Mouse (Mus musculus) neural tube, embryonic 11.5 days (tissue): Measurements from ENCODE around the gene Nop53. TPM values are rescaled to one million over a fixed set of nuclear protein-coding genes. Genes with fewer than 3 reads are reported as not detected.

ENCODE experiments used
- ATAC-seq: fragments of 200-750 bp; cut with Nextera tagmentation; 2 replicates; pipeline ENCODE4 v1.8.0; 2017; ENCODE audit warnings: moderate number of reproducible peaks, mild to moderate bottlenecking, moderate TSS enrichment, moderate library complexity; ENCODE audit not compliant: insufficient read depth, low FRiP score, low TSS enrichment
- DNase-seq: peaks from one replicate; pipeline ENCODE4 v3.0.0-alpha.2; 2015; ENCODE audit warnings: low spot score
- H3K27ac ChIP-seq: fragments of 300-500 bp; sonication (generic); 2 replicates; pipeline ENCODE4 v1.5.1; 2014; ENCODE audit warnings: low read depth, mild to moderate bottlenecking, low read length
- H3K27me3 ChIP-seq: fragments of 300-500 bp; sonication (generic); 2 replicates; pipeline ENCODE4 v1.6.1; 2014; ENCODE audit warnings: mild to moderate bottlenecking, low read length, mixed read lengths; ENCODE audit not compliant: control insufficient read depth, insufficient read depth
- H3K36me3 ChIP-seq: fragments of 300-500 bp; sonication (generic); 2 replicates; pipeline ENCODE4 v1.6.1; 2014; ENCODE audit warnings: mild to moderate bottlenecking, low read length, moderate library complexity, mixed read lengths; ENCODE audit not compliant: control insufficient read depth, insufficient read depth
- H3K4me1 ChIP-seq: fragments of 300-500 bp; sonication (generic); 2 replicates; pipeline ENCODE4 v1.6.1; 2014; ENCODE audit warnings: low read length, mixed read lengths; ENCODE audit not compliant: control insufficient read depth, insufficient read depth
- H3K4me2 ChIP-seq: fragments of 300-500 bp; sonication (generic); 2 replicates; pipeline ENCODE4 v1.6.1; 2014; ENCODE audit warnings: low read depth, mild to moderate bottlenecking, moderate library complexity
- H3K4me3 ChIP-seq: fragments of 300-500 bp; sonication (generic); 2 replicates; pipeline ENCODE4 v1.5.1; 2014; ENCODE audit warnings: low read depth, low read length
- H3K9ac ChIP-seq: fragments of 300-500 bp; sonication (generic); 2 replicates; pipeline ENCODE4 v1.6.1; 2014; ENCODE audit warnings: mild to moderate bottlenecking, low read length
- H3K9me3 ChIP-seq: fragments of 300-500 bp; sonication (generic); 2 replicates; pipeline ENCODE4 v1.6.1; 2016; ENCODE audit warnings: low read length; ENCODE audit not compliant: control insufficient read depth
- WGBS: fragments of 180-500 bp; shearing (Covaris S2); extraction: QIAGEN DNeasy Blood & Tissue Kit; methylation state at CpG from one replicate; pipeline ENCODE4 v1.1.7; 2014; 5-methylcytosine and 5-hydroxymethylcytosine counted together
- polyA plus RNA-seq: library from polyadenylated mRNA; unstranded; fragments of >200 nt; fragmentation: Nextera tagmentation; extraction: Ambion mirVana; gene quantifications from 2 replicates; pipeline ENCODE4 v1.2.1, GENCODE M21; 2014

Nop53 gene
- polyA plus RNA-seq, 1 experiment from 2014 or later = 182 TPM

- Histone ChIP-seq H3K4me3 (no peak overlapping the region), H3K36me3 (peaks cover 45% of the 10 kb centered on the region), H3K27ac (no peak overlapping the region), H3K4me1 (no peaks in the 10 kb centered on the region), H3K9ac (no peak overlapping the region), H3K4me2 (no peak overlapping the region), H3K9me3 (no peaks in the 10 kb centered on the region), H3K27me3 (no peaks in the 10 kb centered on the region)
- DNase-seq (no peak), ATAC-seq (no peak)
- 98% methylated on average over 3 of the region's 3 CpGs for WGBS
These were observed 7.3 kb downstream of the Nop53 start for GRCm38 (mm10) chr7:15938621-15939020.

GRCm38 (mm10) chr7:15937491-15937890, 8.4 kb downstream of the Nop53 start:
- 84% methylated on average over 5 of the region's 5 CpGs for WGBS
- H3K4me3 ChIP-seq = no peak overlapping the region
- DNase-seq (no peak), ATAC-seq (no peak)
- no peaks in the 10 kb centered on the region for H3K9me3 ChIP-seq
- H3K27me3 ChIP-seq = no peaks in the 10 kb centered on the region
- H3K36me3 ChIP-seq = peaks cover 41% of the 10 kb centered on the region
- H3K4me1 ChIP-seq = no peaks in the 10 kb centered on the region
- H3K4me2 ChIP-seq = no peak overlapping the region
- no peak overlapping the region for H3K27ac ChIP-seq
- H3K9ac ChIP-seq = no peak overlapping the region

GRCm38 (mm10) chr7:15933437-15934359, 12.2 kb downstream of the Nop53 start:
- ATAC-seq = no peak
- no peaks in the 10 kb centered on the region for H3K27me3 ChIP-seq
- H3K4me2 ChIP-seq = no peak overlapping the region
- H3K27ac ChIP-seq = no peak overlapping the region
- H3K9ac ChIP-seq = no peak overlapping the region
- no peaks in the 10 kb centered on the region for H3K9me3 ChIP-seq
- no peak for DNase-seq
- H3K36me3 ChIP-seq = peaks cover 17% of the 10 kb centered on the region
- no peaks in the 10 kb centered on the region for H3K4me1 ChIP-seq
- no peak overlapping the region for H3K4me3 ChIP-seq
- WGBS = 49% methylated on average over 16 of the region's 16 CpGs

GRCm38 (mm10) chr7:15931635-15932034, 14.2 kb downstream of the Nop53 start:
- Histone ChIP-seq H3K27ac (no peak overlapping the region), H3K4me3 (no peak overlapping the region), H3K36me3 (no peaks in the 10 kb centered on the region; the same call in none of the 2 replicates), H3K27me3 (no peaks in the 10 kb centered on the region), H3K4me2 (no peak overlapping the region), H3K4me1 (no peaks in the 10 kb centered on the region), H3K9ac (no peak overlapping the region), H3K9me3 (no peaks in the 10 kb centered on the region)
- 84% methylated on average over 3 of the region's 3 CpGs for WGBS
- no peak for ATAC-seq
- no peak for DNase-seq

GRCm38 (mm10) chr7:15930543-15930942, 15.3 kb downstream of the Nop53 start:
- ATAC-seq = no peak
- Histone ChIP-seq H3K27ac (no peak overlapping the region), H3K27me3 (no peaks in the 10 kb centered on the region), H3K4me1 (no peaks in the 10 kb centered on the region), H3K9ac (no peak overlapping the region), H3K36me3 (no peaks in the 10 kb centered on the region; the same call in 1 of the 2 replicates), H3K9me3 (no peaks in the 10 kb centered on the region), H3K4me3 (no peak overlapping the region), H3K4me2 (no peak overlapping the region)
- 57% methylated on average over 2 of the region's 2 CpGs for WGBS
- DNase-seq = no peak

- DNase-seq (peak; percentile 39), ATAC-seq (no peak)
- Histone ChIP-seq H3K4me3 (no peak overlapping the region), H3K9ac (no peak overlapping the region), H3K27ac (no peak overlapping the region), H3K9me3 (no peaks in the 10 kb centered on the region), H3K27me3 (no peaks in the 10 kb centered on the region), H3K4me1 (no peaks in the 10 kb centered on the region), H3K36me3 (no peaks in the 10 kb centered on the region; the same call in 1 of the 2 replicates), H3K4me2 (no peak overlapping the region)
- 38% methylated on average over 4 of the region's 4 CpGs for WGBS
These were observed 16.0 kb downstream of the Nop53 start for GRCm38 (mm10) chr7:15929910-15930309.

- H3K36me3 ChIP-seq = peaks cover 10% of the 10 kb centered on the region
- H3K27ac ChIP-seq = peak within 1 kb of the TSS; percentile 53; the same call in 1 of the 2 replicates
- peak within 1 kb of the TSS; percentile 81 for H3K4me2 ChIP-seq
- peak within 1 kb of the TSS; percentile 79 for H3K9ac ChIP-seq
- peak within 1 kb of the TSS; percentile 55 for H3K4me3 ChIP-seq
- peak; percentile 94 for ATAC-seq
- H3K27me3 ChIP-seq = no peaks in the 10 kb centered on the region
- peaks cover 17% of the 10 kb centered on the region for H3K4me1 ChIP-seq
- peak; percentile 94 for DNase-seq
- 0% methylated on average over 33 of the region's 33 CpGs for WGBS
- no peaks in the 10 kb centered on the region for H3K9me3 ChIP-seq
These were observed 23.6 kb downstream of the Nop53 start, which contains the start of gene Selenow for GRCm38 (mm10) chr7:15922220-15922773. Gene Selenow, minus strand, starts transcription at chr7:15922402.

GRCm38 (mm10) chr7:15921796-15922195, 24.1 kb downstream of the Nop53 start:
- Histone ChIP-seq H3K36me3 (peaks cover 13% of the 10 kb centered on the region), H3K4me2 (peak overlapping the region; percentile 81), H3K9me3 (no peaks in the 10 kb centered on the region), H3K4me1 (peaks cover 17% of the 10 kb centered on the region), H3K27ac (peak overlapping the region; percentile 53; the same call in 1 of the 2 replicates), H3K27me3 (no peaks in the 10 kb centered on the region), H3K4me3 (peak overlapping the region; percentile 55), H3K9ac (peak overlapping the region; percentile 79)
- WGBS = under 1% methylated on average over 10 of the region's 10 CpGs
- DNase-seq (peak; percentile 66), ATAC-seq (peak; percentile 66)
